Comparison of ENCODE assay signal across 1 mouse cellular context in genomic region chr7:143476702-143477335, GRCm38 (mm10).
TF ChIP-seq lines count a peak whose summit lies in the region.

No protein-coding gene starts in this region.

TF ChIP-seq in MEL, 35 proteins besides CTCF, POLR2A, EP300 and RAD21 (continued from another document):
- no peak for TF ChIP-seq MAZ (IDR thresholded peaks at IDR 0.05; ENCODE audit: low read depth, low read length)
- peak; percentile 70 for TF ChIP-seq SMC3 (IDR thresholded peaks at IDR 0.05; ENCODE audit: low read depth, low read length)
